Mouse (Mus musculus): ENCODE data around the gene Kcnj12. TPM values are rescaled to one million over a fixed set of nuclear protein-coding genes. Genes with fewer than 3 reads are reported as not detected.

Gene Kcnj12
- polyA plus RNA-seq, 1 experiment from 2014 or later: 2.9 TPM

GRCm38 (mm10) chr11:61109707-61110106, 87.3 kb downstream of the Kcnj12 start:
- Histone ChIP-seq H3K27ac (no peak overlapping the region), H3K27me3 (ENCODE audit: insufficient read depth, poor library complexity, severe bottlenecking) (no peaks in the 10 kb centered on the region), H3K4me3 (no peak overlapping the region), H3K9me3 (no peaks in the 10 kb centered on the region), H3K4me1 (replicated peaks) (peaks cover 5% of the 10 kb centered on the region), H3K36me3 (no peaks in the 10 kb centered on the region)
- DNase-seq (ENCODE audit: low spot score): no peak
- WGBS: 90% methylated on average over 6 of the region's 6 CpGs

GRCm38 (mm10) chr11:61110113-61110512, 87.7 kb downstream of the Kcnj12 start:
- no peak overlapping the region for H3K4me3 ChIP-seq
- peaks cover 1% of the 10 kb centered on the region for H3K4me1 ChIP-seq (replicated peaks)
- no peaks in the 10 kb centered on the region for H3K36me3 ChIP-seq
- H3K27me3 ChIP-seq (ENCODE audit: insufficient read depth, poor library complexity, severe bottlenecking): no peaks in the 10 kb centered on the region
- H3K9me3 ChIP-seq: no peaks in the 10 kb centered on the region
- 83% methylated on average over 10 of the region's 10 CpGs for whole genome bisulfite sequencing
- DNase-seq (ENCODE audit: low spot score): no peak
- no peak overlapping the region for H3K27ac ChIP-seq

GRCm38 (mm10) chr11:61110928-61111327, 88.6 kb downstream of the Kcnj12 start:
- Histone ChIP-seq H3K4me1 (replicated peaks) (no peaks in the 10 kb centered on the region; the same call in 1 of the 2 replicates), H3K9me3 (no peaks in the 10 kb centered on the region), H3K27me3 (ENCODE audit: insufficient read depth, poor library complexity, severe bottlenecking) (no peaks in the 10 kb centered on the region), H3K4me3 (no peak overlapping the region), H3K36me3 (no peaks in the 10 kb centered on the region), H3K27ac (no peak overlapping the region)
- WGBS: 80% methylated on average over 1 of the region's 1 CpGs
- DNase-seq (ENCODE audit: low spot score): no peak

GRCm38 (mm10) chr11:61111472-61111871, 89.1 kb downstream of the Kcnj12 start:
- no peak for DNase-seq (ENCODE audit: low spot score)

GRCm38 (mm10) chr11:61112323-61112995, 90.1 kb downstream of the Kcnj12 start:
- 87% methylated on average over 8 of the region's 8 CpGs for WGBS
- Histone ChIP-seq H3K9me3 (no peaks in the 10 kb centered on the region), H3K4me1 (replicated peaks) (no peaks in the 10 kb centered on the region; the same call in 1 of the 2 replicates), H3K36me3 (no peaks in the 10 kb centered on the region), H3K4me3 (no peak overlapping the region), H3K27ac (no peak overlapping the region), H3K27me3 (ENCODE audit: insufficient read depth, poor library complexity, severe bottlenecking) (no peaks in the 10 kb centered on the region)
- DNase-seq (ENCODE audit: low spot score): no peak

More at GRCm38 (mm10) chr11:61111472-61111871, 89.1 kb downstream of the Kcnj12 start:
- WGBS: 89% methylated on average over 4 of the region's 4 CpGs
- H3K4me3 ChIP-seq: no peak overlapping the region
- no peaks in the 10 kb centered on the region for H3K9me3 ChIP-seq
- H3K27me3 ChIP-seq (ENCODE audit: insufficient read depth, poor library complexity, severe bottlenecking): no peaks in the 10 kb centered on the region
- no peak overlapping the region for H3K27ac ChIP-seq
- H3K4me1 ChIP-seq (replicated peaks): no peaks in the 10 kb centered on the region; the same call in 1 of the 2 replicates
- no peaks in the 10 kb centered on the region for H3K36me3 ChIP-seq

GRCm38 (mm10) chr11:61116226-61116625, 93.9 kb downstream of the Kcnj12 start:
- Histone ChIP-seq H3K4me1 (replicated peaks) (no peaks in the 10 kb centered on the region), H3K4me3 (no peak overlapping the region), H3K36me3 (no peaks in the 10 kb centered on the region), H3K9me3 (no peaks in the 10 kb centered on the region), H3K27ac (no peak overlapping the region), H3K27me3 (ENCODE audit: insufficient read depth, poor library complexity, severe bottlenecking) (no peaks in the 10 kb centered on the region)
- 69% methylated on average over 8 of the region's 8 CpGs for WGBS
- no peak for DNase-seq (ENCODE audit: low spot score)

- no peaks in the 10 kb centered on the region for H3K9me3 ChIP-seq
- H3K4me3 ChIP-seq: no peak overlapping the region
- DNase-seq (ENCODE audit: low spot score): no peak
- no peaks in the 10 kb centered on the region for H3K27me3 ChIP-seq (ENCODE audit: insufficient read depth, poor library complexity, severe bottlenecking)
- H3K36me3 ChIP-seq: no peaks in the 10 kb centered on the region
- no peak overlapping the region for H3K27ac ChIP-seq
- 81% methylated on average over 3 of the region's 3 CpGs for WGBS
- H3K4me1 ChIP-seq (replicated peaks): no peaks in the 10 kb centered on the region
Measured at GRCm38 (mm10) chr11:61119996-61120583, 97.7 kb downstream of the Kcnj12 start.

Other genes with a start within 250 kb of the Kcnj12 start
- 17.8 and 24.3 TPM in 2 replicates for gene Top3a, start 245.2 kb upstream of the Kcnj12 start, polyA plus RNA-seq (2016; fragmentation: Nextera tagmentation; extraction: Ambion mirVana)
- gene Smcr8, start 245.0 kb upstream of the Kcnj12 start, polyA plus RNA-seq (2016; fragmentation: Nextera tagmentation; extraction: Ambion mirVana): 6.9 and 8.4 TPM in 2 replicates
- 60.0 and 78.6 TPM in 2 replicates for gene Shmt1, start 210.8 kb upstream of the Kcnj12 start, polyA plus RNA-seq (2016; fragmentation: Nextera tagmentation; extraction: Ambion mirVana)
- gene Dhrs7b, start 191.9 kb upstream of the Kcnj12 start, polyA plus RNA-seq (2016; fragmentation: Nextera tagmentation; extraction: Ambion mirVana): 31.4 and 33.0 TPM in 2 replicates
- 68.7 and 75.6 TPM in 2 replicates for gene Tmem11, start 143.3 kb upstream of the Kcnj12 start, polyA plus RNA-seq (2016; fragmentation: Nextera tagmentation; extraction: Ambion mirVana)
- gene Natd1, start 107.8 kb upstream of the Kcnj12 start, polyA plus RNA-seq (2016; fragmentation: Nextera tagmentation; extraction: Ambion mirVana): 22.1 and 26.3 TPM in 2 replicates
- gene Map2k3, start 90.5 kb upstream of the Kcnj12 start, polyA plus RNA-seq (2016; fragmentation: Nextera tagmentation; extraction: Ambion mirVana): 55.9 and 67.5 TPM in 2 replicates
- 0.73 and 1.5 TPM in 2 replicates for gene Tnfrsf13b, start 104.2 kb downstream of the Kcnj12 start, polyA plus RNA-seq (2016; fragmentation: Nextera tagmentation; extraction: Ambion mirVana)
- gene Usp22, start 152.5 kb downstream of the Kcnj12 start, polyA plus RNA-seq (2016; fragmentation: Nextera tagmentation; extraction: Ambion mirVana): 206 and 255 TPM in 2 replicates
- not detected in 2 replicates for gene Aldh3a1, start 185.0 kb downstream of the Kcnj12 start, polyA plus RNA-seq (2016; fragmentation: Nextera tagmentation; extraction: Ambion mirVana)
- 22.6 and 23.6 TPM in 2 replicates for gene Aldh3a2, start 244.9 kb downstream of the Kcnj12 start, polyA plus RNA-seq (2016; fragmentation: Nextera tagmentation; extraction: Ambion mirVana)